Mouse (Mus musculus) ovary, postnatal 14 days (tissue): ENCODE results near the gene Gm38431.

Source experiments
- DNase-seq: peaks from one replicate; pipeline ENCODE4 v3.0.0; 2022; ENCODE audit warnings: low spot score

Gm38431 gene

GRCm38 (mm10) chr9:21018600-21018999, 73.2 kb downstream of the Gm38431 start:
- DNase-seq = no peak
